Mouse (Mus musculus) lung, postnatal 10 days (tissue): ENCODE measurements around the gene Trpm8.
A peak's percentile ranks its signal among the peaks of the same experiment; 100 is the strongest.

ENCODE experiments used
- DNase-seq: peaks from one replicate; pipeline ENCODE4 v3.0.0; 2021

Trpm8 gene

GRCm38 (mm10) chr1:88267489-88267888, 10.0 kb upstream of the Trpm8 start:
- no peak for DNase-seq

GRCm38 (mm10) chr1:88268070-88268469, 9.4 kb upstream of the Trpm8 start:
- DNase-seq: no peak

- no peak for DNase-seq
Observed at GRCm38 (mm10) chr1:88269539-88270309, 7.7 kb upstream of the Trpm8 start.

GRCm38 (mm10) chr1:88272851-88273250, 4.6 kb upstream of the Trpm8 start:
- DNase-seq: no peak

- no peak for DNase-seq
Observed at GRCm38 (mm10) chr1:88273326-88273725, 4.1 kb upstream of the Trpm8 start.

GRCm38 (mm10) chr1:88273832-88274231, 3.6 kb upstream of the Trpm8 start:
- DNase-seq: no peak

GRCm38 (mm10) chr1:88274371-88275077, 2.9 kb upstream of the Trpm8 start:
- DNase-seq: no peak

GRCm38 (mm10) chr1:88275078-88275680, 2.3 kb upstream of the Trpm8 start:
- no peak for DNase-seq

- no peak for DNase-seq
Observed at GRCm38 (mm10) chr1:88275698-88276523, 1.6 kb upstream of the Trpm8 start.

GRCm38 (mm10) chr1:88276524-88277097, 850 bp upstream of the Trpm8 start:
- no peak for DNase-seq

GRCm38 (mm10) chr1:88277818-88278511, 504 bp downstream of the Trpm8 start:
- no peak for DNase-seq

- DNase-seq: peak; percentile 57
Observed at GRCm38 (mm10) chr1:88279111-88280005, 1.9 kb downstream of the Trpm8 start.

GRCm38 (mm10) chr1:88280006-88280690, 2.7 kb downstream of the Trpm8 start:
- no peak for DNase-seq

GRCm38 (mm10) chr1:88282301-88282700, 4.8 kb downstream of the Trpm8 start:
- DNase-seq: no peak

- DNase-seq: no peak
Observed at GRCm38 (mm10) chr1:88283376-88284227, 6.1 kb downstream of the Trpm8 start.

GRCm38 (mm10) chr1:88284228-88284945, 6.9 kb downstream of the Trpm8 start:
- DNase-seq: no peak

- no peak for DNase-seq
Observed at GRCm38 (mm10) chr1:88284946-88285320, 7.5 kb downstream of the Trpm8 start.

- DNase-seq: no peak
Observed at GRCm38 (mm10) chr1:88285652-88286051, 8.2 kb downstream of the Trpm8 start.
